Mouse (Mus musculus) midbrain, embryonic 10.5 days (tissue): Measurements from ENCODE around the gene Rhox1. TPM values are rescaled to one million over a fixed set of nuclear protein-coding genes. Genes with fewer than 3 reads are reported as not detected.
A peak's percentile ranks its signal among the peaks of the same experiment; 100 is the strongest.
"Not testable (repeated sequence)": the region's sequence is repeated elsewhere in the genome, so short reads cannot be mapped to it uniquely, and the experiment has no call there.

Experiments
- DNase-seq: peaks from one replicate; pipeline ENCODE4 v3.0.0-alpha.2; 2017; ENCODE audit warnings: low spot score
- H3K27ac ChIP-seq: fragments of 300-500 bp; sonication (generic); replicated peaks from 2 replicates; pipeline ENCODE4 v1.5.1; 2016; ENCODE audit warnings: mild to moderate bottlenecking
- H3K27me3 ChIP-seq: fragments of 300-500 bp; sonication (generic); 2 replicates; pipeline ENCODE4 v1.6.1; 2016; ENCODE audit warnings: low read depth, mild to moderate bottlenecking; ENCODE audit not compliant: poor library complexity, severe bottlenecking
- H3K36me3 ChIP-seq: fragments of 300-500 bp; sonication (generic); 2 replicates; pipeline ENCODE4 v1.6.1; 2016; ENCODE audit warnings: mild to moderate bottlenecking, moderate library complexity
- H3K4me1 ChIP-seq: fragments of 300-500 bp; sonication (generic); 2 replicates; pipeline ENCODE4 v1.6.1; 2016
- H3K4me3 ChIP-seq: fragments of 300-500 bp; sonication (generic); 2 replicates; pipeline ENCODE4 v1.5.1; 2016; ENCODE audit warnings: mild to moderate bottlenecking, moderate library complexity
- H3K9me3 ChIP-seq: fragments of 300-500 bp; sonication (generic); replicated peaks from 2 replicates; pipeline ENCODE4 v1.6.1; 2016; ENCODE audit warnings: mild to moderate bottlenecking
- WGBS: fragments of 180-500 bp; shearing (Covaris S2); methylation state at CpG from one replicate; pipeline ENCODE4 v1.1.7; 2016; 5-methylcytosine and 5-hydroxymethylcytosine counted together
- polyA plus RNA-seq: library from polyadenylated mRNA; unstranded; fragments of >200 nt; fragmentation: Nextera tagmentation; extraction: Ambion mirVana; gene quantifications from 2 replicates; pipeline ENCODE4 v1.2.1, GENCODE M21; 2016

The Rhox1 gene
- not detected in 2 replicates for polyA plus RNA-seq

- not testable (repeated sequence) for H3K36me3 ChIP-seq, DNase-seq, H3K4me3 ChIP-seq, H3K4me1 ChIP-seq, H3K27ac ChIP-seq, H3K27me3 ChIP-seq, H3K9me3 ChIP-seq
- 55% methylated on average over 1 of the region's 1 CpGs for WGBS
Measured at GRCm38 (mm10) chrX:37222158-37222557, at the start of gene Rhox1. TSS of gene Rhox1 (minus strand) at chrX:37222258.

- H3K27ac ChIP-seq, H3K36me3 ChIP-seq, H3K4me3 ChIP-seq, H3K4me1 ChIP-seq, H3K9me3 ChIP-seq, DNase-seq, H3K27me3 ChIP-seq: not testable (repeated sequence)
- WGBS, result 98% methylated on average over 11 of the region's 19 CpGs
Measured at GRCm38 (mm10) chrX:37265038-37265437, 43.0 kb upstream of the Rhox1 start, which contains the start of gene Rhox4a. TSS of gene Rhox4a (plus strand) at chrX:37265338.

GRCm38 (mm10) chrX:37249619-37250018, 27.6 kb upstream of the Rhox1 start, which contains the start of gene Rhox3a:
TSS of gene Rhox3a (plus strand) at chrX:37249919.
- not testable (repeated sequence) for H3K4me1 ChIP-seq, DNase-seq, H3K36me3 ChIP-seq, H3K9me3 ChIP-seq, H3K27me3 ChIP-seq, H3K4me3 ChIP-seq, H3K27ac ChIP-seq
- 67% methylated on average over 1 of the region's 3 CpGs for WGBS

DNA sequence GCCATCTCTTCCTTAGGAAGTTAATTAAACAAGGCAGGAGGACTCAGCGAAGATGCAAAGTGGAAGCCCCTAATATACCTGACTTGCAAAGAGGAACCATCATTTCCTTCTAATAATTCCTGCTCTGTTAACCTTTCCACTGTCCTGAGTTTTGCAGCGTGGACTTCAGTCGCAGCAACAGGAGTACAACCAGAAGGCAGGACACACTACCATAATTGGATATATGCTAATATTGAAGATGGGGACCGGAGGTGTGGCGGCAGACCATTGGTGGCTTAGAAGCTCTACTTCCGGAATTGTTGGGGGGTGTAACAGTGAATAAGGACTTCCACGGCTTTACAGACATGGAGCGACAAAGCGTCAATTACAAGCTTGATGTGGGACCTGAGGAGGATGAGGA, 22.6 kb upstream of the Rhox1 start, which contains the start of gene Rhox2a:
Gene Rhox2a, plus strand, starts transcription at position 301 of the 400 bp plus-strand sequence.
- H3K27me3 ChIP-seq, H3K4me3 ChIP-seq, H3K36me3 ChIP-seq, H3K9me3 ChIP-seq, H3K27ac ChIP-seq, DNase-seq, H3K4me1 ChIP-seq: not testable (repeated sequence)
- WGBS, result 100% methylated on average over 2 of the region's 9 CpGs

GRCm38 (mm10) chrX:37210941-37211340, 11.1 kb downstream of the Rhox1 start, which contains the start of gene Gm9:
TSS of gene Gm9 (minus strand) at chrX:37211041.
- no peaks in the 10 kb centered on the region for H3K4me1 ChIP-seq
- no peaks in the 10 kb centered on the region for H3K36me3 ChIP-seq
- H3K4me3 ChIP-seq, result no peak within 1 kb of the TSS
- 88% methylated on average over 10 of the region's 10 CpGs for WGBS
- no peaks in the 10 kb centered on the region; the same call in 1 of the 2 replicates for H3K9me3 ChIP-seq
- no peaks in the 10 kb centered on the region for H3K27me3 ChIP-seq
- no peak for DNase-seq
- H3K27ac ChIP-seq, result no peak within 1 kb of the TSS

DNA sequence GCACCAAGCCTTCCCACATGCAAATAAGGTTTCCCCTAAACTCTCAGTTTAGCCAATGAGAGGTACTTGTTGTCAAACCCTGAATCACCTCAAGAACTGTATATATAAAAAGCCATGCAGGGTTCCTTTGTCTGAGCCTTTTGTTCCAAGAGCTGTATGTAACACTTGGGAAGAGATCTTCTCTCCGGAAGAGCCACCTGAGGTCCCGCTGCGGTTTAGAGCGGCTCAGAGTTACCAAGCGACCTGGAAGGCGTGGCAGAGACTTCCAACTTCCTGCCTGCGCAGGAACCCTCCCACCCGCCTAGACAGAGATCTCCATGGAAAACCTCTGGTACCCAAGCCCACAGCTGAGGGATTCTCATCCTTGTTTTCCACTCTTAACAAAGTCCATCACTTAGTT, 23.4 kb downstream of the Rhox1 start:
- H3K4me3 ChIP-seq, result no peak overlapping the region
- WGBS, result 73% methylated on average over 8 of the region's 8 CpGs
- no peaks in the 10 kb centered on the region for H3K9me3 ChIP-seq
- no peaks in the 10 kb centered on the region for H3K4me1 ChIP-seq
- no peak overlapping the region for H3K27ac ChIP-seq
- no peaks in the 10 kb centered on the region for H3K36me3 ChIP-seq
- H3K27me3 ChIP-seq, result no peaks in the 10 kb centered on the region
- DNase-seq, result no peak

DNA sequence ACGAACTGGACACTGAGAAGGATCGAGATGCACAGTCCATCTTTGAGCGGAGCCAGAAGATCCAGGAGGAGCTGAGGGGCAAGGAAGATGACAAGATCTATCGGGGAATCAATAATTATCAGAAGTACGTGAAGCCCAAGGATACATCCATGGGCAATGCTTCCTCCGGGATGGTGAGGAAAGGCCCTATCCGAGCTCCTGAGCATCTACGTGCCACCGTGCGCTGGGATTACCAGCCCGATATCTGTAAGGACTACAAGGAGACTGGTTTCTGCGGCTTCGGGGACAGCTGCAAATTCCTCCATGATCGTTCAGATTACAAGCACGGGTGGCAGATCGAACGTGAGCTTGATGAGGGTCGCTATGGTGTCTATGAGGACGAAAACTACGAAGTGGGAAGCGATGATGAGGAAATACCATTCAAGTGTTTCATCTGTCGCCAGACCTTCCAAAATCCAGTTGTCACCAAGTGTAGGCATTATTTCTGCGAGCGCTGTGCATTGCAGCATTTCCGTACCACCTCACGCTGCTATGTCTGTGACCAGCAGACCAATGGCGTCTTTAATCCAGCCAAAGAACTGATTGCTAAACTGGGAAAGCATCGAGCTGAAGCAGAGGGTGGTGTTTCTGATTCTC, 30.2 kb downstream of the Rhox1 start:
- WGBS, result 28% methylated on average over 28 of the region's 28 CpGs
- Histone ChIP-seq H3K4me1 (peaks cover 7% of the 10 kb centered on the region; the same call in 1 of the 2 replicates), H3K9me3 (0 out of 2 replicates have a peak, but pooled peaks cover 7% of the 10 kb centered on the region), H3K4me3 (peak overlapping the region; percentile 65), H3K27me3 (no peaks in the 10 kb centered on the region), H3K36me3 (peaks cover 4% of the 10 kb centered on the region; the same call in 1 of the 2 replicates), H3K27ac (peak overlapping the region; percentile 81)
- peak; percentile 21 for DNase-seq

DNA sequence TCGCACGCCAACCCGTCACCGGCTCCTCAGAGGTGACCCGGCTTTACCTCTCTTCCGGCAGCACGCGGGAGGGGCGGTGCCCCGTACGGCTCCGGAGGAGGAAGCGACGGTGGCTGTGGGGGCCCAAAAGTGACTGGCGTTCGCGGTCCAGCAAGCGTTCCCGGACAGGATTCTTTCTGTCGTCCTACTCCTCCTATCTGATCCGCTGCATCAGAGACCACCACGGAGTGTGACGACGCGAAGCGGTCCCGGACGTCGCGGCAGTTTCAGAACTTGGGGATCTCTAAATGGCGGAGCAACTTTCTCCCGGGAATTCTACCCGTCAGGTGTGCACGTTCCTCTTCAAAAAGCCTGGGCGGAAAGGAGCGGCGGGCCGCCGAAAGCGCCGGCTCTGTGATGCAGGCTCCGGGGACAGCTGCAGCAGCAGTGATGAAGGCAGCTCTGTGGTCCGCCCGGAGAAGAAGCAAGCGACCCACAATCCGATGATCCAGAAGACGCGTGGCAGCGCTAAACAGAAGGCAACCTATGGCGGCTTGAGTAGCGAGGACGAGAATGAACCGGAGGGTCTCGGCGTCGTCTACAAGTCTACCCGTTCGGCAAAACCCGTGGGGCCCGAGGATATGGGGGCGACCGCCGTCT, 30.8 kb downstream of the Rhox1 start, which contains the start of the genes Ndufa1 and Rnf113a1:
Gene Ndufa1, minus strand, starts transcription at position 59 of the 639 bp plus-strand sequence.
Gene Rnf113a1, plus strand, starts transcription at position 141 of the 639 bp plus-strand sequence.
- peak; percentile 83 for DNase-seq
- Histone ChIP-seq H3K9me3 (0 out of 2 replicates have a peak, but pooled peaks cover 7% of the 10 kb centered on the region), H3K27me3 (no peaks in the 10 kb centered on the region), H3K4me3 (peak within 1 kb of the TSS; percentile 65), H3K4me1 (peaks cover 7% of the 10 kb centered on the region; the same call in 1 of the 2 replicates), H3K27ac (peak within 1 kb of the TSS; percentile 81), H3K36me3 (peaks cover 4% of the 10 kb centered on the region; the same call in 1 of the 2 replicates)
- 14% methylated on average over 63 of the region's 63 CpGs for WGBS

DNA sequence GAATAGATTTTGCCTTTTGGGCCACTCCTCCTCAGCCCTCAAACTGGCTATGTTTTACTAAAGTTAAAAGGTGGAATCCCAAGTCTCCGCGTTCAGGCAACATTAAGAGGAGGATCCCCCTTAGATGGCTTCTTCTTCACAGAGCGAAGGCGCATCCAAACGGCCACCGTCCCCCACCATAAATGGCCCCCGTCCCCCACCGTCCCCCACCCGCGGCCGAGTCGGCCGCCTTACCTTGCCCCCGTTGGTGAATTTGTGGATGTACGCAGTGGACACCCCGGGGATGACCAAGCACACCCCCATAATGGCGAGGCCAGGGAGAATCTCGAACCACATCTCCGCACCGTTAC, 31.3 kb downstream of the Rhox1 start:
- H3K27ac ChIP-seq, result peak overlapping the region; percentile 81
- 0 out of 2 replicates have a peak, but pooled peaks cover 7% of the 10 kb centered on the region for H3K9me3 ChIP-seq
- H3K4me3 ChIP-seq, result peak overlapping the region; percentile 65
- no peak for DNase-seq
- peaks cover 7% of the 10 kb centered on the region; the same call in 1 of the 2 replicates for H3K4me1 ChIP-seq
- peaks cover 4% of the 10 kb centered on the region; the same call in 1 of the 2 replicates for H3K36me3 ChIP-seq
- no peaks in the 10 kb centered on the region for H3K27me3 ChIP-seq
- 20% methylated on average over 20 of the region's 20 CpGs for WGBS

DNA sequence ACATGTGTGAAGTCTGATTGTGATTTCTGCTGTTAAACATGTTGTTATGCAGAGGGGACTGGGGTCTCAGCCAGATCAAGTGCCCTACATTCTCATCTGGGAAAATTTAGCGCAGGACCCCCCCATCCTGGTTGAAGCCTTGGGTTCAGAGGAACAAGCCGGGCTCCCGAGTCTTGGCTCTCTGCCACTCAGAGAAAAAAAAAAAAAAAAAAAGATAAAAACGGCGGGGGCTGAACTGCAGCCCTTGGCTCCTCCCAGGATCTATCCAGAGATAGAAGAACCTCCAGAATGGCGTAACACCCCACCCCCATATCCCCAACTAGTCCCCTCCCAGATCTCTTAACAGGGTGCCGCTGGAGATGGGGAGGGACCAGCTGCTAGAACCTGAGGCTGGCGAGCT, 37.7 kb downstream of the Rhox1 start:
- not testable (repeated sequence) for H3K27ac ChIP-seq, DNase-seq, H3K4me3 ChIP-seq, H3K4me1 ChIP-seq, H3K36me3 ChIP-seq, H3K9me3 ChIP-seq, H3K27me3 ChIP-seq
- WGBS, result 74% methylated on average over 6 of the region's 8 CpGs

- WGBS, result 48% methylated on average over 5 of the region's 5 CpGs
- H3K27ac ChIP-seq, result no peak within 1 kb of the TSS
- H3K4me1 ChIP-seq, result peaks cover 8% of the 10 kb centered on the region; the same call in 1 of the 2 replicates
- H3K36me3 ChIP-seq, result no peaks in the 10 kb centered on the region
- no peak for DNase-seq
- no peaks in the 10 kb centered on the region for H3K27me3 ChIP-seq
- H3K9me3 ChIP-seq, result no peaks in the 10 kb centered on the region
- no peak within 1 kb of the TSS for H3K4me3 ChIP-seq
Measured at GRCm38 (mm10) chrX:37168742-37169141, 53.3 kb downstream of the Rhox1 start, which contains the start of gene Akap14. TSS of gene Akap14 (minus strand) at chrX:37168842.

DNA sequence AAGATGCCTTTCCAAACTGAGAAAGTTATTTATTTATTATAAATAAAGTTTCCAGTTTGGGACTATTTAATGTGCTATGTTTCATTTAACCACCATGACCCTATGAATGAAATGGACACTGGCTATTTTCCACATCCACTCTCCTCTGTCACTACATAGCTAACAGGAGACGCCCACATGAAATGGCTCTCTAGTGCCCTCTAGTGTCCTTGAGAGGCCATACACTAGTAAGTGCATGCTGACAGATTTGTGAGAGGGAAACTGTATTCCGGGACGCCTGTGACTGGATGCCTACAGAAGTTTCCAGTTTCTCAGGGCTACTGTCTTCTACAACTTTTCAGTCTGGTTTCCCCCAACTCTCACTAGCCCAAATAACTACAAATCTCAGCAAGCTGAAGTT, 55.0 kb downstream of the Rhox1 start:
- peak; percentile 16 for DNase-seq
- Histone ChIP-seq H3K4me1 (peaks cover 8% of the 10 kb centered on the region; the same call in 1 of the 2 replicates), H3K4me3 (no peak overlapping the region), H3K27ac (no peak overlapping the region), H3K9me3 (no peaks in the 10 kb centered on the region; the same call in 1 of the 2 replicates), H3K36me3 (no peaks in the 10 kb centered on the region), H3K27me3 (0 out of 2 replicates have a peak, but pooled peaks cover 4% of the 10 kb centered on the region)
- WGBS, result 44% methylated on average over 3 of the region's 3 CpGs
